Mouse (Mus musculus): Measurements from ENCODE around the gene Cfap58.

Gene Cfap58

GRCm38 (mm10) chr19:47980241-47980640 lies 42.8 kb downstream of the Cfap58 start:
- no peak for DNase-seq

DNA sequence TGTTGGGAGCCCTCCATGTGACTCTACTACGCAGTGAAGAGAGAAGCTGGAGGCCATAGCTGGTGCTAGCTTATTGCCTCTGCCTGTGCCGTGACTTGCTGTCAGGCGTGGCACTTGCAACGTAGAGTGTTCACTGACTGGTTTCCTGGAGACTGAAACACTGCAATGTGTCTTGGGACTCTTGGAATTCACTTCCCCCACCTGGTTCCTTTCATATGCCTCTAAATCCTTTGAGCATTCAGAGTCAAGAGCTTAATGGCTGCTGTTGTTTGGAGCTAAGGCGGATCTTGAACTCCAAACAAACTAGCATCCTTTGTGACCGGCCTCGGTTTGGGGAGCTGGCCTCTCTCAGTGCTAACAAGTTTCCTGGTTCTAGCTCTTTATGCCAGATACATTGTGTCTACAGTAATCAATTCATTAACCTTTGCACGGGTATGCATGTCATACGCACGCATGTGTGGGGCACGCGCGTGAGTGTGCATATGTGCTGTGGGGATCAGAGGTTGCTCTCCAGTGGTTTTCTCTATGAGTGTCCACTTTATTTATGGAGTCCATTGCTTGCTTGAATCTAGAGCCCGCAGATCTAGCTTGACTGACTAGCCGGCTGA lies 48.2 kb downstream of the Cfap58 start:
- no peak for DNase-seq

DNA sequence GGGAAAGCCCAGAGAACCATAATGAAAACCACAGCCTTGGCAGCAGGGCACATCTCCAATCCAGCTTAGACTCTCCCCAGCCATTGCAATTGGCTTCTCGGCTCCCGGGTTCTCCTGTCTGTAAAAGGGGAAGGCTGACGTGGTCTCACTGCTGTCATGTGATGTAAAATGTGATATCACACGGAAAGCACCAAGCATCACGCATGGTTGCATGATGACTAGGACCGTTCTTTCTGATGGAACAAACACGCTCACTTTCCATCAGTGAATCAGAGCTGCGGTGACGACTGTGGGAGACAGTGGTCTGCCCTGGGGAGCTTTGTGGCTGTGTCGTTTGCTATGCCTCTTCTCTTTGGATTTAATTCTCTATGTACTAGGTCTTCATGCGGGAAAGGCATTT lies 50.5 kb downstream of the Cfap58 start:
- no peak for DNase-seq

- no peak for DNase-seq
Observed at GRCm38 (mm10) chr19:47988456-47988855, 51.0 kb downstream of the Cfap58 start.

- DNase-seq, result no peak
Observed at GRCm38 (mm10) chr19:47988880-47989574, 51.6 kb downstream of the Cfap58 start.

GRCm38 (mm10) chr19:47989575-47989891 lies 52.1 kb downstream of the Cfap58 start:
- no peak for DNase-seq

- DNase-seq, result no peak
Observed at GRCm38 (mm10) chr19:48001240-48001639, 63.8 kb downstream of the Cfap58 start.

GRCm38 (mm10) chr19:48001774-48002173 lies 64.3 kb downstream of the Cfap58 start:
- no peak for DNase-seq

DNA sequence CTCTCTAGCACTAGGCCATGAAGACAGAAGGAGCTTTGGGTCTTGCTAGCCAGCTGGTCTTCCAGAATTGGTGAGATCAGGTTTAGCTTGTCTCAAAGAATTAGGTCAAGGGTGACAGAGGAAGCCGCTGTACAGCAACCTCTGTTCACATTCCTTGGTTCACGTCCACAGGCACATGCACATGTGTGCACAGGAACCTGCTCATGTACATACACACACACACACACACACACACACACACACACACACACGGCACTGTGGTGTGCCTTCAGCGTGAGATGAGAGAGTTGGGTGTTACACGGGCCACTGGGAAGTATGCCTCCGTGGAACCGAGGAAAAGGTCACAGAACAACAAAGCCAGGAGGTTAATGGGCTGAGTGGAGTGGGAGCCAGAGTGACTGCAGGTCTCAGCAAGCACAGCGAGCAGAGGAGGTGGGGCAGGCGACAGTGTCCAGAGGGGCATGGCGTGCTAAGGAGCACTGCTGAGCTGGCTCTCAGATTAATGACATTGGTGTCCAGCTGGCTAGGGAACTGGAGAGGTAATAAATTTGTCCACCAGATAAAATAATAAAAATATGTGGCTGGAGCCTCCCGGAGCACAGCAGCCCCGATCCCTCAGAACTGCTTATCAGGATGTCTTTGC lies 71.4 kb downstream of the Cfap58 start:
- no peak for DNase-seq

DNA sequence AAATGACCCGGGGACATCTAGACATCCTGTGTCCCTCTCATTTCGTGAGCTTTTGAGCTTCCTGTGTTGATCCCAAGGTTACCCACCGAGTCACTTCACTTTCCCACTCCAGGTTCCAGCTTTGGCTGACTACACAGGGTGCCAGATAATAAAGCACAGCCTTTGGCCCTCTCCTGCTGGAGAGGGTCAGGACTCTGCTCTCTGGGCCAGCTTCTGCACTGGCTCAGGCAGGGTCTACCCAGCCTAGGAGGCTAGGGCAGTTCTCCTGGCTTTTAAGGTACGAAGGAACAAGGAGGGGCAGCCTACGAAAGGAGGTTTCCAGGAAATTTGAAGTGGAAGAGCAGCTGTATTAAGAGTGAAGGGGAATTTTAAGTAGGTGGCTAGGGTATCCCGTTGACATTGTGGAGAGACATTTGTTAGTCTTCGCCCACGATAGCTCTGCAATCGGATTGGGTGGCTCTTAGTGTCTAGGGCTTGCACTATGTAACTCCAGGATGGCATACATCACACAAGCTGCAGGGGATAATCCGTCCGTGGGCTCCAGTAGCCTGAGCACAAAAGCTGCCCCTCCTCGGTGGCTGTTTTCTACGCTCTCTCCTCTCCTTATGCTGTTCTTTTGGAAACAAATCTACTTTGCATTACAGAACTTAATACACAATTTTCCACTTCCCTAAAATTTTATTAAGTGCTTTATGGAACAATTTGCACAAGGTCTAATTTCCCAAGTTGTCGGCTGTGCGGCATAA lies 72.3 kb downstream of the Cfap58 start:
- DNase-seq, result no peak

GRCm38 (mm10) chr19:48020103-48020502 lies 82.6 kb downstream of the Cfap58 start:
- no peak for DNase-seq

DNA sequence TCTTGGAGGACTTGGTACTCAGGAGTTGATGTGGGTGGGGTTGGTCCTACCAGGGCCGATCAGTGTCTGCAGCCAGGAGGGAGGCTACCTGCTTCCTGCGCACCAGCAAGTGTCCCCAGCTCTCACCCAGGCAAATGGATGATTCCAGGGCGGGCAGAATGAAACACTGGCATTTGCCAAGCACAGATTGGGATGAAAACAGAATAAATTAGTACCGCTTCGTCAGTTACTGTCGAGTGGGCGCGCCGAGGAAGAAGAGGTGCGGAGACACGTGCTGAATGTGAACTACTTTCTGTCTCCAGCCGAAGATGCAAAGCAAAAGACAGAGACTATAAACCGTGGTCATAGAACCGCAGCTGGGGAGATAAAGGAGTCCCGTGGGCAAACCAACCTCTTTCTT lies 84.0 kb downstream of the Cfap58 start:
- no peak for DNase-seq

- DNase-seq, result no peak
Observed at GRCm38 (mm10) chr19:48022763-48023162, 85.3 kb downstream of the Cfap58 start.

GRCm38 (mm10) chr19:48023726-48024125 lies 86.3 kb downstream of the Cfap58 start:
- peak; percentile 13 to 36 for DNase-seq

DNA sequence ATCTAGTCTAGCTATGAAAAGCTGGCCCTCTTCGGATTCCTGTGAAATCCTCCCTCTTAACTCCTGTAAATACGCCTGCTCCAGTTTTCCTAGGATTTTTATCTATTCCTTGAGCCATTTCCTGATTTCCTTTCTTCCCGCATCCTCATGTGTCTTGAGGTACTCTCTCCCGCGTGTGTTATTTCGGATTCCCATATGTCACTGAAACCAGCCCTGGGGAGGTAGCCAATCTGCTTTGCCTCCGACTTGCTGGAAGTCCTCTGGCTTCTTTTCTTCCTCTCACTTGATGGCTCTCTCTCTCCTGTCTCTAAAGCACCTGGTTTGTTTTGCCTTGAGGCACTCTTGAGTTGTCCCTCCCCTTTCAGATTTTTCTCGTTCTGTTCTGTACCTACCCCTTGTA lies 87.9 kb downstream of the Cfap58 start:
- DNase-seq, result no peak

- DNase-seq, result no peak
Observed at GRCm38 (mm10) chr19:48026882-48027281, 89.4 kb downstream of the Cfap58 start.

DNA sequence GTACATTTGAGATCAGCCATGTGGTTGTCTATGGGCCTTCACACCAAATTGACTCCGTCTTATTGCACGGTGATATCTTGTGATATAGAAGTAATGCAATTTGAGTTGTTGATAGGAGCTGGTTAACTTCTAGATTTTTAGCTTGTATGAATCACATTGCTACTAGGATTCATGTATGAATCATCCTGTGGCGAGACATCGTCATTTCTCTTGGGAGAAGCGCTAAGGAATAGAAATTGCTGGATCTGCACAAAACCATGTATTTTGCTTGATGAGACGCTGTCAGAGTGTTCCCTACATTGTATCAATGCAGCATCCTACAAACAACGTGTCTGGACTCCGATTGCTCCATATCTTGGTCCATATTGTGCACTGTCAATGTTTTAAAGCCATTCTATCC lies 102.1 kb downstream of the Cfap58 start:
- DNase-seq, result no peak

GRCm38 (mm10) chr19:48047315-48047714 lies 109.8 kb downstream of the Cfap58 start:
- no peak for DNase-seq

- no peak for DNase-seq
Observed at GRCm38 (mm10) chr19:48049361-48049760, 111.9 kb downstream of the Cfap58 start.

DNA sequence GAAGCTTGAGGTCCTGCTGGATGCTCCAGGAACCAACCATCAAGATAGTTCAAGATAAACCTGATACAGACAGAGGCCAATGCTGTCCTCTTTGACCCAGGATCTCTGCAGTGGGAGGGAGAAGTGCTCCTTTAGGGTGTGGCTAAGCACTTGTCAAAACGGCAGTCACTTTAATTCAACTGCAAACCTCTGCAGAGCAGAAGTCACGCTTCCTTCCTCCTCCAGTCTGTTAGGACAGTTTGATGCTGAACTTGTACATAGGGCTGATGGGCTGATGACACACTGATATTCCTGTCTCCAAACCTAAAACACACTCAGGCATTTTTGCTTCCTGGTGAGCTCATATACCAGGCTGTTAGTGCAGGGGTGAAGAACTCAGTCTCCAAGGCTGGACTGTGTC lies 125.8 kb downstream of the Cfap58 start:
- no peak for DNase-seq

GRCm38 (mm10) chr19:48079718-48080117 lies 142.2 kb downstream of the Cfap58 start:
- DNase-seq, result no peak

GRCm38 (mm10) chr19:48081456-48081855 lies 144.0 kb downstream of the Cfap58 start:
- no peak for DNase-seq

Measured in thymus, postnatal 36 days (tissue).